Mouse (Mus musculus) cerebral cortex, adult 2 months (tissue): ENCODE data around the gene Wt1.

Experiments used
- WGBS: fragments of 180-500 bp; shearing (Covaris S2); methylation state at CpG from one replicate; pipeline ENCODE4 v1.1.7; 2018; 5-methylcytosine and 5-hydroxymethylcytosine counted together

Gene Wt1

GRCm38 (mm10) chr2:105126279-105126678 lies at the start of gene Wt1:
Gene Wt1 (plus strand): TSS chr2:105126529.
- 4% methylated on average over 25 of the region's 25 CpGs for WGBS

GRCm38 (mm10) chr2:105077151-105077550 lies 49.2 kb upstream of the Wt1 start:
- WGBS = 94% methylated on average over 7 of the region's 7 CpGs

- 61% methylated on average over 9 of the region's 9 CpGs for WGBS
Observed at GRCm38 (mm10) chr2:105082256-105082790, 44.0 kb upstream of the Wt1 start.

GRCm38 (mm10) chr2:105084035-105084434 lies 42.3 kb upstream of the Wt1 start:
- WGBS = 55% methylated on average over 4 of the region's 4 CpGs

- WGBS = 95% methylated on average over 3 of the region's 3 CpGs
Observed at GRCm38 (mm10) chr2:105086081-105086480, 40.2 kb upstream of the Wt1 start.

- 90% methylated on average over 3 of the region's 3 CpGs for WGBS
Observed at GRCm38 (mm10) chr2:105088005-105088404, 38.3 kb upstream of the Wt1 start.

GRCm38 (mm10) chr2:105089083-105089482 lies 37.2 kb upstream of the Wt1 start:
- 89% methylated on average over 4 of the region's 4 CpGs for WGBS

- 42% methylated on average over 7 of the region's 7 CpGs for WGBS
Observed at GRCm38 (mm10) chr2:105089581-105090508, 36.5 kb upstream of the Wt1 start.

- 74% methylated on average over 5 of the region's 5 CpGs for WGBS
Observed at GRCm38 (mm10) chr2:105090991-105091390, 35.3 kb upstream of the Wt1 start.

GRCm38 (mm10) chr2:105091718-105092117 lies 34.6 kb upstream of the Wt1 start, which contains the start of gene Gm11060:
Gene Gm11060 (plus strand): TSS chr2:105092018.
- 88% methylated on average over 2 of the region's 2 CpGs for WGBS

GRCm38 (mm10) chr2:105097294-105097953 lies 28.9 kb upstream of the Wt1 start:
- 77% methylated on average over 22 of the region's 22 CpGs for WGBS

GRCm38 (mm10) chr2:105099410-105099809 lies 26.9 kb upstream of the Wt1 start:
- WGBS = 30% methylated on average over 7 of the region's 7 CpGs

- 62% methylated on average over 7 of the region's 7 CpGs for WGBS
Observed at GRCm38 (mm10) chr2:105100541-105100940, 25.8 kb upstream of the Wt1 start.

- 39% methylated on average over 6 of the region's 6 CpGs for WGBS
Observed at GRCm38 (mm10) chr2:105108703-105109158, 17.6 kb upstream of the Wt1 start.

GRCm38 (mm10) chr2:105114074-105114473 lies 12.3 kb upstream of the Wt1 start:
- WGBS = 19% methylated on average over 9 of the region's 9 CpGs

- 75% methylated on average over 8 of the region's 8 CpGs for WGBS
Observed at GRCm38 (mm10) chr2:105117669-105118068, 8.7 kb upstream of the Wt1 start.

GRCm38 (mm10) chr2:105122216-105122615 lies 4.1 kb upstream of the Wt1 start:
- WGBS = 9% methylated on average over 8 of the region's 8 CpGs

GRCm38 (mm10) chr2:105122886-105123285 lies 3.4 kb upstream of the Wt1 start:
- WGBS = 2% methylated on average over 27 of the region's 27 CpGs

GRCm38 (mm10) chr2:105123431-105123830 lies 2.9 kb upstream of the Wt1 start:
- 6% methylated on average over 8 of the region's 8 CpGs for WGBS

GRCm38 (mm10) chr2:105123881-105124280 lies 2.4 kb upstream of the Wt1 start:
- WGBS = 5% methylated on average over 9 of the region's 9 CpGs

- 3% methylated on average over 7 of the region's 7 CpGs for WGBS
Observed at GRCm38 (mm10) chr2:105124391-105124790, 1.9 kb upstream of the Wt1 start.

- WGBS = 4% methylated on average over 8 of the region's 8 CpGs
Observed at GRCm38 (mm10) chr2:105125205-105125604, 1.1 kb upstream of the Wt1 start.
